Mouse (Mus musculus) limb, embryonic 11.5 days (tissue): ENCODE measurements around the gene Inpp5e. TPM values are rescaled to one million over a fixed set of nuclear protein-coding genes. Genes with fewer than 3 reads are reported as not detected.

ENCODE experiments used
- ATAC-seq: fragments of 200-750 bp; cut with Nextera tagmentation; 2 replicates; pipeline ENCODE4 v1.8.0; 2017; ENCODE audit warnings: low read depth; ENCODE audit not compliant: insufficient number of reproducible peaks, low FRiP score, low TSS enrichment
- DNase-seq: peaks from one replicate; pipeline ENCODE4 v3.0.0-alpha.2; 2015; ENCODE audit warnings: low spot score
- H3K27ac ChIP-seq: fragments of 300-500 bp; sonication (generic); replicated peaks from 2 replicates; pipeline ENCODE4 v1.5.1; 2014; ENCODE audit warnings: low read depth, mild to moderate bottlenecking, low read length
- H3K27me3 ChIP-seq: fragments of 300-500 bp; sonication (generic); 2 replicates; pipeline ENCODE4 v1.6.1; 2014; ENCODE audit warnings: mild to moderate bottlenecking, low read length, mixed read lengths; ENCODE audit not compliant: control insufficient read depth, insufficient read depth
- H3K36me3 ChIP-seq: fragments of 300-500 bp; sonication (generic); 2 replicates; pipeline ENCODE4 v1.6.1; 2014; ENCODE audit warnings: mild to moderate bottlenecking, low read length, moderate library complexity, mixed read lengths; ENCODE audit not compliant: control insufficient read depth, insufficient read depth
- H3K4me1 ChIP-seq: fragments of 300-500 bp; sonication (generic); 2 replicates; pipeline ENCODE4 v1.6.1; 2014; ENCODE audit warnings: low read length, mixed read lengths; ENCODE audit not compliant: control insufficient read depth, insufficient read depth
- H3K4me2 ChIP-seq: fragments of 300-500 bp; sonication (generic); 2 replicates; pipeline ENCODE4 v1.6.1; 2014; ENCODE audit warnings: low read depth, mild to moderate bottlenecking, moderate library complexity; ENCODE audit not compliant: severe bottlenecking
- H3K4me3 ChIP-seq: fragments of 300-500 bp; sonication (generic); 2 replicates; pipeline ENCODE4 v1.5.1; 2014; ENCODE audit warnings: low read depth, low read length
- H3K9ac ChIP-seq: fragments of 300-500 bp; sonication (generic); 2 replicates; pipeline ENCODE4 v1.6.1; 2014; ENCODE audit warnings: mild to moderate bottlenecking, low read length
- H3K9me3 ChIP-seq: fragments of 300-500 bp; sonication (generic); 2 replicates; pipeline ENCODE4 v1.6.1; 2016; ENCODE audit warnings: low read length; ENCODE audit not compliant: control insufficient read depth
- WGBS: fragments of 180-500 bp; shearing (Covaris S2); extraction: QIAGEN DNeasy Blood & Tissue Kit; methylation state at CpG from one replicate; pipeline ENCODE4 v1.1.7; 2014; 5-methylcytosine and 5-hydroxymethylcytosine counted together
- polyA plus RNA-seq: library from polyadenylated mRNA; unstranded; fragments of >200 nt; fragmentation: Nextera tagmentation; extraction: Ambion mirVana; gene quantifications from 2 replicates; pipeline ENCODE4 v1.2.1, GENCODE M21; 2014

The Inpp5e gene
- polyA plus RNA-seq, 1 experiment from 2014 or later: 24.4 TPM

- DNase-seq (no peak), ATAC-seq (no peak)
- H3K27me3 ChIP-seq: no peaks in the 10 kb centered on the region
Measured at GRCm38 (mm10) chr2:26403306-26403705, 5.7 kb downstream of the Inpp5e start.

GRCm38 (mm10) chr2:26402265-26402664 is 6.7 kb downstream of the Inpp5e start:
- no peak for ATAC-seq
- no peak overlapping the region for H3K9ac ChIP-seq

More at GRCm38 (mm10) chr2:26403306-26403705, 5.7 kb downstream of the Inpp5e start:
- 73% methylated on average over 8 of the region's 8 CpGs for WGBS
- Histone ChIP-seq H3K4me2 (no peak overlapping the region), H3K4me1 (peaks cover 19% of the 10 kb centered on the region), H3K27ac (no peak overlapping the region), H3K9me3 (no peaks in the 10 kb centered on the region), H3K36me3 (peaks cover 30% of the 10 kb centered on the region), H3K4me3 (no peak overlapping the region), H3K9ac (no peak overlapping the region)

GRCm38 (mm10) chr2:26401023-26401422 is 8.0 kb downstream of the Inpp5e start:
- Histone ChIP-seq H3K27me3 (no peaks in the 10 kb centered on the region), H3K9ac (no peak overlapping the region), H3K4me2 (no peak overlapping the region), H3K4me1 (no peaks in the 10 kb centered on the region), H3K27ac (no peak overlapping the region), H3K9me3 (no peaks in the 10 kb centered on the region), H3K4me3 (no peak overlapping the region), H3K36me3 (peaks cover 37% of the 10 kb centered on the region)
- WGBS: 98% methylated on average over 4 of the region's 4 CpGs
- DNase-seq (no peak), ATAC-seq (no peak)

More at GRCm38 (mm10) chr2:26402265-26402664, 6.7 kb downstream of the Inpp5e start:
- no peak overlapping the region for H3K27ac ChIP-seq
- H3K9me3 ChIP-seq: no peaks in the 10 kb centered on the region
- peaks cover 35% of the 10 kb centered on the region for H3K36me3 ChIP-seq
- H3K4me2 ChIP-seq: no peak overlapping the region
- no peak for DNase-seq
- 0 out of 2 replicates have a peak, but pooled peaks cover 9% of the 10 kb centered on the region for H3K4me1 ChIP-seq
- H3K4me3 ChIP-seq: no peak overlapping the region
- H3K27me3 ChIP-seq: no peaks in the 10 kb centered on the region
- WGBS: 91% methylated on average over 1 of the region's 1 CpGs

GRCm38 (mm10) chr2:26400296-26400695 is 8.7 kb downstream of the Inpp5e start:
- Histone ChIP-seq H3K4me3 (no peak overlapping the region), H3K4me1 (no peaks in the 10 kb centered on the region), H3K27ac (no peak overlapping the region), H3K36me3 (peaks cover 41% of the 10 kb centered on the region), H3K9me3 (no peaks in the 10 kb centered on the region), H3K9ac (no peak overlapping the region), H3K27me3 (no peaks in the 10 kb centered on the region), H3K4me2 (no peak overlapping the region)
- no peak for DNase-seq
- WGBS: 89% methylated on average over 5 of the region's 5 CpGs
- ATAC-seq: no peak

- WGBS: 96% methylated on average over 5 of the region's 5 CpGs
- DNase-seq: no peak
Measured at GRCm38 (mm10) chr2:26399647-26400046, 9.4 kb downstream of the Inpp5e start.

GRCm38 (mm10) chr2:26398978-26399377 is 10.0 kb downstream of the Inpp5e start:
- Histone ChIP-seq H3K27me3 (no peaks in the 10 kb centered on the region), H3K27ac (no peak overlapping the region), H3K4me2 (no peak overlapping the region), H3K4me3 (no peak overlapping the region), H3K9me3 (no peaks in the 10 kb centered on the region), H3K36me3 (peaks cover 52% of the 10 kb centered on the region), H3K4me1 (no peaks in the 10 kb centered on the region), H3K9ac (no peak overlapping the region)
- 90% methylated on average over 8 of the region's 8 CpGs for WGBS
- ATAC-seq: no peak
- no peak for DNase-seq

More at GRCm38 (mm10) chr2:26399647-26400046, 9.4 kb downstream of the Inpp5e start:
- ATAC-seq: no peak
- H3K27me3 ChIP-seq: no peaks in the 10 kb centered on the region
- H3K27ac ChIP-seq: no peak overlapping the region
- H3K4me3 ChIP-seq: no peak overlapping the region
- H3K9ac ChIP-seq: no peak overlapping the region
- no peaks in the 10 kb centered on the region for H3K4me1 ChIP-seq
- H3K4me2 ChIP-seq: no peak overlapping the region
- H3K36me3 ChIP-seq: peaks cover 48% of the 10 kb centered on the region
- H3K9me3 ChIP-seq: no peaks in the 10 kb centered on the region

- Histone ChIP-seq H3K27ac (no peak overlapping the region), H3K4me3 (no peak overlapping the region), H3K27me3 (no peaks in the 10 kb centered on the region), H3K4me2 (no peak overlapping the region), H3K9ac (no peak overlapping the region), H3K4me1 (peaks cover 2% of the 10 kb centered on the region; the same call in 1 of the 2 replicates), H3K9me3 (no peaks in the 10 kb centered on the region), H3K36me3 (peaks cover 46% of the 10 kb centered on the region)
- 90% methylated on average over 6 of the region's 6 CpGs for WGBS
- ATAC-seq (no peak), DNase-seq (no peak)
Measured at GRCm38 (mm10) chr2:26391617-26392016, 17.4 kb downstream of the Inpp5e start.

- Histone ChIP-seq H3K4me3 (no peak overlapping the region; the same call in 1 of the 2 replicates), H3K27me3 (no peaks in the 10 kb centered on the region), H3K9ac (no peak overlapping the region), H3K27ac (no peak overlapping the region), H3K4me1 (peaks cover 2% of the 10 kb centered on the region; the same call in 1 of the 2 replicates), H3K9me3 (no peaks in the 10 kb centered on the region), H3K36me3 (peaks cover 45% of the 10 kb centered on the region), H3K4me2 (no peak overlapping the region)
- DNase-seq (no peak), ATAC-seq (no peak)
- WGBS: 82% methylated on average over 3 of the region's 3 CpGs
Measured at GRCm38 (mm10) chr2:26390954-26391353, 18.0 kb downstream of the Inpp5e start.

- Histone ChIP-seq H3K27me3 (no peaks in the 10 kb centered on the region), H3K4me1 (peaks cover 2% of the 10 kb centered on the region; the same call in 1 of the 2 replicates), H3K36me3 (peaks cover 39% of the 10 kb centered on the region), H3K4me2 (peak within 1 kb of the TSS; percentile 94), H3K9me3 (no peaks in the 10 kb centered on the region), H3K9ac (peak within 1 kb of the TSS; percentile 91), H3K4me3 (peak within 1 kb of the TSS; percentile 86), H3K27ac (peak within 1 kb of the TSS; percentile 55; the same call in 1 of the 2 replicates)
- peak; percentile 87 for ATAC-seq
- under 1% methylated on average over 60 of the region's 60 CpGs for WGBS
- DNase-seq: peak; percentile 86
Measured at GRCm38 (mm10) chr2:26389154-26389690, 19.8 kb downstream of the Inpp5e start, which contains the start of the genes Entr1 and Pmpca. Gene Entr1, minus strand, starts transcription at chr2:26389316. Gene Pmpca, plus strand, starts transcription at chr2:26389339.
